13 mouse cellular contexts compared by ENCODE assay signal in genomic region chr14:12073408-12074107, GRCm38 (mm10).
"Had no signal": no experiment of that assay in that cellular context is flagged by ENCODE, and none has a peak within 500 bp of the region (broad histone marks: within the 10 kb centered on the region; RNA-seq: fewer than 3 reads in every experiment).

No protein-coding gene starts in this region.

- ATAC-seq: hindbrain, embryonic 16.5 days; inflammation-experienced regulatory T-cells, adult 6 months; midbrain, embryonic 13.5 days had no signal

- H3K36me3 ChIP-seq: hindbrain, embryonic 12.5 days; limb, embryonic 15.5 days; midbrain, embryonic 13.5 days; neural tube, embryonic 15.5 days had no signal

- DNase-seq: layer of hippocampus, adult 9-11 months; layer of hippocampus, postnatal 36 days; lung, adult 18-20 months; right cerebral cortex, adult 18-20 months; right cerebral cortex, postnatal 25 days; thymus, postnatal 36 days had no signal

- H3K4me3 ChIP-seq: hindbrain, embryonic 12.5 days; limb, embryonic 15.5 days; midbrain, embryonic 13.5 days; myocyte; neural tube, embryonic 15.5 days had no signal

- H3K4me2 ChIP-seq: hindbrain, embryonic 12.5 days; limb, embryonic 15.5 days; midbrain, embryonic 13.5 days; neural tube, embryonic 15.5 days had no signal

- H3K9me3 ChIP-seq: hindbrain, embryonic 12.5 days; limb, embryonic 15.5 days; midbrain, embryonic 13.5 days; neural tube, embryonic 15.5 days had no signal

- H3K4me1 ChIP-seq: hindbrain, embryonic 12.5 days; midbrain, embryonic 13.5 days had no signal

- H3K9ac ChIP-seq: hindbrain, embryonic 12.5 days; limb, embryonic 15.5 days; midbrain, embryonic 13.5 days; neural tube, embryonic 15.5 days had no signal

- H3K27me3 ChIP-seq: hindbrain, embryonic 12.5 days; limb, embryonic 15.5 days; midbrain, embryonic 13.5 days; neural tube, embryonic 15.5 days had no signal

- H3K27ac ChIP-seq: hindbrain, embryonic 12.5 days; limb, embryonic 15.5 days; midbrain, embryonic 13.5 days; neural tube, embryonic 15.5 days had no signal
